Mouse (Mus musculus): ENCODE results near the gene Lbhd2. TPM values are rescaled to one million over a fixed set of nuclear protein-coding genes. Genes with fewer than 3 reads are reported as not detected.

Gene Lbhd2
- not detected for total RNA-seq (2021)
- long read RNA-seq, experiment 1, result 0 reads
- long read RNA-seq, experiment 2, result 0 reads

- no peak for TF ChIP-seq CTCF (IDR thresholded peaks at IDR 0.05)
- intact Hi-C loops (cut with DNase I), result no loop called here
- DNase-seq, result no peak
- H3K4me3 ChIP-seq, result no peak within 1 kb of the TSS
- H3K27ac ChIP-seq, result no peak within 1 kb of the TSS
Observed at GRCm38 (mm10) chr12:111406622-111407021, at the start of gene Lbhd2. Gene Lbhd2 (plus strand): TSS chr12:111406809.

- Histone ChIP-seq H3K4me3 (peak overlapping the region; percentile 26; the same call in 1 of the 2 replicates), H3K27ac (no peak overlapping the region)
- intact Hi-C loops (cut with DNase I), result no loop called here
- no peak for TF ChIP-seq CTCF (IDR thresholded peaks at IDR 0.05)
- no peak for DNase-seq
Observed at GRCm38 (mm10) chr12:111360671-111361070, 45.9 kb upstream of the Lbhd2 start.

- intact Hi-C loops (cut with DNase I), result no loop called here
- peak overlapping the region; percentile 26 for H3K4me3 ChIP-seq
- no peak; the same call in 1 of the 2 replicates for TF ChIP-seq CTCF (IDR thresholded peaks at IDR 0.05)
- no peak for DNase-seq
- H3K27ac ChIP-seq, result peak overlapping the region; percentile 16; the same call in 1 of the 2 replicates
Observed at GRCm38 (mm10) chr12:111361319-111362098, 45.1 kb upstream of the Lbhd2 start.

GRCm38 (mm10) chr12:111364234-111364633, 42.4 kb upstream of the Lbhd2 start:
- DNase-seq, result no peak
- Histone ChIP-seq H3K4me3 (no peak overlapping the region), H3K27ac (no peak overlapping the region)
- peak; percentile 33; the same call in 1 of the 2 replicates for TF ChIP-seq CTCF (IDR thresholded peaks at IDR 0.05)
- intact Hi-C loops (cut with DNase I), result no loop called here

GRCm38 (mm10) chr12:111367065-111367464, 39.5 kb upstream of the Lbhd2 start:
- no peak overlapping the region for H3K27ac ChIP-seq
- intact Hi-C loops (cut with DNase I), result no loop called here

GRCm38 (mm10) chr12:111370249-111370648, 36.4 kb upstream of the Lbhd2 start:
- DNase-seq, result no peak
- Histone ChIP-seq H3K27ac (no peak overlapping the region), H3K4me3 (no peak overlapping the region)
- intact Hi-C loops (cut with DNase I), result no loop called here
- peak; percentile 19; the same call in 1 of the 2 replicates for TF ChIP-seq CTCF (IDR thresholded peaks at IDR 0.05)

More at GRCm38 (mm10) chr12:111367065-111367464, 39.5 kb upstream of the Lbhd2 start:
- no peak for TF ChIP-seq CTCF (IDR thresholded peaks at IDR 0.05)
- H3K4me3 ChIP-seq, result no peak overlapping the region; the same call in 1 of the 2 replicates
- no peak for DNase-seq

- intact Hi-C loops (cut with DNase I), result no loop called here
- TF ChIP-seq CTCF (IDR thresholded peaks at IDR 0.05), result no peak
- Histone ChIP-seq H3K27ac (no peak overlapping the region), H3K4me3 (no peak overlapping the region)
- no peak for DNase-seq
Observed at GRCm38 (mm10) chr12:111371905-111372304, 34.7 kb upstream of the Lbhd2 start.

GRCm38 (mm10) chr12:111373411-111373810, 33.2 kb upstream of the Lbhd2 start:
- H3K27ac ChIP-seq, result no peak overlapping the region
- no peak overlapping the region for H3K4me3 ChIP-seq
- TF ChIP-seq CTCF (IDR thresholded peaks at IDR 0.05), result no peak
- intact Hi-C loops (cut with DNase I), result no loop called here
- DNase-seq, result no peak

GRCm38 (mm10) chr12:111374727-111375126, 31.9 kb upstream of the Lbhd2 start:
- Histone ChIP-seq H3K27ac (peak overlapping the region; percentile 99), H3K4me3 (peak overlapping the region; percentile 77)
- no peak for TF ChIP-seq CTCF (IDR thresholded peaks at IDR 0.05)
- no peak for DNase-seq
- intact Hi-C loops (cut with DNase I), result no loop called here

GRCm38 (mm10) chr12:111375559-111375958, 31.1 kb upstream of the Lbhd2 start:
- H3K4me3 ChIP-seq, result peak overlapping the region; percentile 77
- H3K27ac ChIP-seq, result peak overlapping the region; percentile 99
- TF ChIP-seq CTCF (IDR thresholded peaks at IDR 0.05), result no peak
- peak; percentile 35 for DNase-seq
- intact Hi-C loops (cut with DNase I), result no loop called here

- no peak for TF ChIP-seq CTCF (IDR thresholded peaks at IDR 0.05)
- Histone ChIP-seq H3K27ac (peak overlapping the region; percentile 99), H3K4me3 (peak overlapping the region; percentile 77)
- intact Hi-C loops (cut with DNase I), result no loop called here
- no peak for DNase-seq
Observed at GRCm38 (mm10) chr12:111376053-111376452, 30.6 kb upstream of the Lbhd2 start.

GRCm38 (mm10) chr12:111376826-111377331, 29.7 kb upstream of the Lbhd2 start:
- peak overlapping the region; percentile 77 for H3K4me3 ChIP-seq
- peak; percentile 79 for DNase-seq
- peak overlapping the region; percentile 99 for H3K27ac ChIP-seq
- intact Hi-C loops (cut with DNase I), result no loop called here
- TF ChIP-seq CTCF (IDR thresholded peaks at IDR 0.05), result no peak

GRCm38 (mm10) chr12:111377376-111377973, 29.1 kb upstream of the Lbhd2 start, which contains the start of gene Cdc42bpb:
Gene Cdc42bpb (minus strand): TSS chr12:111377718.
- intact Hi-C loops (cut with DNase I), result no loop called here
- DNase-seq, result peak; percentile 98
- Histone ChIP-seq H3K4me3 (peak within 1 kb of the TSS; percentile 77), H3K27ac (peak within 1 kb of the TSS; percentile 99)
- TF ChIP-seq CTCF (IDR thresholded peaks at IDR 0.05), result no peak

Data from gastrocnemius, adult 2 months (tissue).